Mouse (Mus musculus): ENCODE measurements at regions not wholly inside any gene's neighbourhood (a gene's known extent, or its start where the extent isn't known, plus 50 kb on each side); places are given as distances from the start of the nearest gene placed in this dataset.

DNA sequence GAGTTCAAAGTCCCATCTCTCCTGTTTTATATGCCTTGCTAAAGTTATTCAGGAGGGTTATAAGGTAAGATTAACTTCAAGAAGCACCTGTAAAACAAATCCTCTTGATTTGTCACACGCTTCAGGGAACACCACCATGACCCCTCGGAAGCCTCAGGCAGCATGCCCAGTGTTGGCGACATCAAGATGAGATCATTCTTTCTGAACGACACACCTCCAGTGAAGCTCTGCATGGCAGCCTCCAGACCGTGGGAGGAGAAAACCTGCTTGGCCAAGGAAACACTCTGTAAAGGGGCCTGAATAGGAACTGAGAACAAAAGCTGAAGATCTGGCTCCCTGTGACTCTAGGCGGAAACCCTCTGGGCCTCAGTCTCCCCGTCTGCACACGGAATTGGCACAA, 110.7 kb downstream of the Cdc5l start:
- H3K27me3 ChIP-seq (replicated peaks) = peaks cover 42% of the 10 kb centered on the region
- peaks cover 11% of the 10 kb centered on the region for H3K4me1 ChIP-seq
- H3K36me3 ChIP-seq (replicated peaks; ENCODE audit: low read length) = no peaks in the 10 kb centered on the region
- no peaks in the 10 kb centered on the region for H3K9me3 ChIP-seq
- H3K4me3 ChIP-seq (replicated peaks) = no peak overlapping the region
- TF ChIP-seq FLI1 (IDR thresholded peaks at IDR 0.05; ENCODE audit: low read length) (no peak), GATA1 (IDR thresholded peaks at IDR 0.05; ENCODE audit: borderline replicate concordance, low read length) (no peak)

DNA sequence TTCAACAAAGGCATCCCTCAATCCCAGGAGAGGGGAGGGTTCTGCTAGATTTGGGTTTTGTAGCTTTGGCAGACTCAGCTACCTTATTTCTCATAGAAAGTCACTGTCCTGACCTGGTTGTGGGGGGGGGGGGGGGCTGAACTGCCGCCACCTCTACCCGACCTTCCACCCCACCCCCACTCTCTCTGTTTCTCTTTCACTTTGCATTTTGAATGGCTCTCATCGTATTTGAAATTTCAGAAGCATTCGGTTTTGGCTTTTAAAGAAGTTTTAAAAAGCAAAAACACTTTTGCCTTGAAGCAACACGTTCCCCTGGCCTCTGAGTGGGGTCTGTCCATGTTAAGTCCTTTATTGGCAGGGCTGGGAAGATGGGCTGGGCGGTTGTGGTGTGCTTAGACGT, 113.5 kb downstream of the Cdc5l start:
- Histone ChIP-seq H3K36me3 (replicated peaks; ENCODE audit: low read length) (no peaks in the 10 kb centered on the region), H3K4me3 (replicated peaks) (no peak overlapping the region)

DNA sequence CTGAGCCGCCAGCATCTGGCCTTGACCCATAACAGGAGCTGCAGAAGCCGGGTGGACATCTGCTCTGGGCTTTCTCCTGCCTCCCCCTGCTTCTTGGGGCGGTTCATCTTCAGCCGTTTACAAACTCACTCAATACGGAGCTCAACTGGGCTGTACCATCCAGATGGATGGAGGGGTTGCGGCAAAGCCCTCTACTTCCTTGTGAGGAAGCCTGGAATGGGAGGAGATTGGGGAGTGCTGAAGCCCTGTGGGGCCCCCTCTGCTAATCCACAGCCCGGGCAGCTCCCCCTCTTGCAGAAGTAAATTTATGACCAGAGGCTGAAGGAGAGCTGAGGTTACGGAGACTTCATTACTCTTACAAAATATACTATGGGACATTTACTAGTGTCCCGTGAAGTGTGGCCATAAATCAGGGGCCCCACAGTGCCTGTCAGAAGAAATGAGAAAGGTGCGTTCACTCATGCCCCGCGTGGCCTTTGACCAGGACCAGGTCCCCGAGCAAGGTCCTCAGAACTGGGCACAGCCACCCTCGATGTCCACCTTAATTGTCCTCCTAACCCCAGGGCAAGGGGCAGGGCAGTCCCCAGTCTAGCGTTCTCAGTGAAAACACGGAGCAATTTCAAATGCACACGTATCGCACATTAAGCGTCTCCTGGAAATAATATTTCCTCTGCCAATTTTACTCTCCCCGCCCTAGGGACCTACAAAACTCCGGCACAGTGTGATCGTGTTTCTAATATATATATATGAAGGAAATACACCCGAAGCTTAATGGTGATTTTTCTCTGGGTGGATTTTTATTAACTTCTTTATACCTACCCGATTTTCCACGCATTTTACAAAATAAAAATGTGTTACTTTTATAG, 115.1 kb downstream of the Cdc5l start:
- H3K9me3 ChIP-seq = peaks cover 8% of the 10 kb centered on the region
- peaks cover 7% of the 10 kb centered on the region for H3K4me1 ChIP-seq
- no peaks in the 10 kb centered on the region for H3K36me3 ChIP-seq (replicated peaks; ENCODE audit: low read length)
- TF ChIP-seq GATA1 (IDR thresholded peaks at IDR 0.05; ENCODE audit: borderline replicate concordance, low read length) = no peak
- TF ChIP-seq FLI1 (IDR thresholded peaks at IDR 0.05; ENCODE audit: low read length) = no peak
- H3K4me3 ChIP-seq (replicated peaks) = no peak overlapping the region
- peaks cover 41% of the 10 kb centered on the region for H3K27me3 ChIP-seq (replicated peaks)

More for the DNA sequence above, 113.5 kb downstream of the Cdc5l start:
- Histone ChIP-seq H3K9me3 (no peaks in the 10 kb centered on the region), H3K27me3 (replicated peaks) (peaks cover 44% of the 10 kb centered on the region), H3K4me1 (peaks cover 8% of the 10 kb centered on the region)
- no peak for TF ChIP-seq GATA1 (IDR thresholded peaks at IDR 0.05; ENCODE audit: borderline replicate concordance, low read length)
- TF ChIP-seq FLI1 (IDR thresholded peaks at IDR 0.05; ENCODE audit: low read length) = no peak

DNA sequence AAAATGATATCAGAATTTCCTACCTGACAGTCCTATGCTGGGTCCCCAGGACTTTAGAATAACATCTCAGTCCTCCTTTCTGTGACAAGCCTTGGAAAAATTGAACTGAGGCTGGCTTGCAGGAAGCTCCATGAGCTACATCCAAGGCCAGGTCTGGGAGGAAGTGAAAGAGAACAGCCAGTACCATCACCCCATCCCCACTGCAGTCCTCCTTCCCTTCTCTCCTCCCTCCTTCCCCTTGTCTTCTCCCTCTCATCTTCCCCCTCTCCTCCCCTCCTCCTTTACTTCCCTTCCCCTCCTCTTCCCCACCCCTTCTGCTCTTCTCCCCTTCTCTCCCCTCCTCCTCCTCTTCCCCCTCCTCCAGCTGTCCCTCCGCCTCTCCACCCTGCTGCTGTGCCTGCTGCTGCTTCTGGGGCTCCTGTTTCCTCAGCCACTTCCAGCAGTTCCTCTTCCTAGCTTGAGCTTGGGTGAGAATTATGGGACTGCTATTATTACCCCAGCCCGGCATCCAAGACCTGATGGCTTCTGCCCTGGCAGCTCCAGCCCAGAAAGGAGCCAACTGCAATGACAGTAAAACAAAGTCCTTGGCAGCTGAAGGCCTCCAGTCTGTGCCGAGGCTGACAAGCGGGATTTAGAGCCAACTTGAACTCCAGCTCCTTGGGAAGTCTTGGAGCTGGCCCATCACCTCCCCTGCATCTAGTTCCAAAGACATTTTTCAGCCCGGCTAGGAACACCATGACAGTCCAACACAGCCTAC, 120.8 kb downstream of the Cdc5l start:
- H3K4me1 ChIP-seq = peaks cover 12% of the 10 kb centered on the region
- peaks cover 23% of the 10 kb centered on the region for H3K9me3 ChIP-seq
- H3K36me3 ChIP-seq (replicated peaks; ENCODE audit: low read length) = no peaks in the 10 kb centered on the region
- TF ChIP-seq FLI1 (IDR thresholded peaks at IDR 0.05; ENCODE audit: low read length) = no peak
- no peak for TF ChIP-seq GATA1 (IDR thresholded peaks at IDR 0.05; ENCODE audit: borderline replicate concordance, low read length)
- peaks cover 33% of the 10 kb centered on the region for H3K27me3 ChIP-seq (replicated peaks)
- peak overlapping the region; percentile 23 for H3K4me3 ChIP-seq (replicated peaks)

DNA sequence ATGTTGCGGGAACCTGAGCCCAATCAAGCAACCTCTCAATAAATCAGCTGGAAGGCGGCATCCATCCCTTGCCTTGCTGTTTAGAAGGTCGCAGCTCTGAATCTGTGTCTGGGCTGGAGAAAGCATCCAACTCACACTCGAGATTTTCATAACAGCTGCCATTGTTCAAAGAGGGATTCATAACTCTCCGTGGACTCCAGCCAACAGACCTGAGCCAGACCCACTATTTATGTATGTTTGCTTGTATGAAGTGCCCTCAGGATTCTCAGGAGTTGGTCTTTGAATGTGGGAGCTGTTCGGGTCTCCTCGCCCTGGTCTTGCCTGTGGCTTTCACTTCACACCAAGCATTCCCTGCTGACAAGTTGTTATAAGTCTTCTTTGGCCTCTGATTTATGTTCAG, 127.0 kb downstream of the Cdc5l start:
- H3K36me3 ChIP-seq (replicated peaks; ENCODE audit: low read length) = no peaks in the 10 kb centered on the region
- peaks cover 15% of the 10 kb centered on the region for H3K9me3 ChIP-seq
- H3K4me3 ChIP-seq (replicated peaks) = no peak overlapping the region
- H3K4me1 ChIP-seq = no peaks in the 10 kb centered on the region
- H3K27me3 ChIP-seq (replicated peaks) = peaks cover 45% of the 10 kb centered on the region
- no peak for TF ChIP-seq GATA1 (IDR thresholded peaks at IDR 0.05; ENCODE audit: borderline replicate concordance, low read length)
- TF ChIP-seq FLI1 (IDR thresholded peaks at IDR 0.05; ENCODE audit: low read length) = no peak

DNA sequence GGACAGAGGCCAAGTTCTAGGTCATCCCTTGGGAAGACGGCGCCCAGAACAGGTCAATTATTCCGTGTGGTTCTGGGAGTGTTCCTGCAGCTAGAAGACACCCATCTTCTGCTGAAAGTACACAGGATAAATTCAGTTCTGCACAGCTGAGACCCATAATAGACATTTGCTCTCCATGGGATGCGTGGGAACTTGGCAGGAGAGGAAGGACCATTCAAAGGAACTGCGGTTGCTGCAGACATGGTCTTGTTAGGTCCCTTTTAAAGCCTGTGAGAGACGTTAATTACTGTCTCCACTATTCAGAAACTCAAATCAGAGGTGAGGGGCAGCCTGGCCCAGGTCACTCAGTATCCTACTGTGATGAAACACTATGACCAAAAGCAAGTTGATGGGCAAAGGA, 130.4 kb downstream of the Cdc5l start:
- peaks cover 4% of the 10 kb centered on the region; the same call in 1 of the 2 replicates for H3K9me3 ChIP-seq
- TF ChIP-seq GATA1 (IDR thresholded peaks at IDR 0.05; ENCODE audit: borderline replicate concordance, low read length) = no peak
- TF ChIP-seq FLI1 (IDR thresholded peaks at IDR 0.05; ENCODE audit: low read length) = no peak

DNA sequence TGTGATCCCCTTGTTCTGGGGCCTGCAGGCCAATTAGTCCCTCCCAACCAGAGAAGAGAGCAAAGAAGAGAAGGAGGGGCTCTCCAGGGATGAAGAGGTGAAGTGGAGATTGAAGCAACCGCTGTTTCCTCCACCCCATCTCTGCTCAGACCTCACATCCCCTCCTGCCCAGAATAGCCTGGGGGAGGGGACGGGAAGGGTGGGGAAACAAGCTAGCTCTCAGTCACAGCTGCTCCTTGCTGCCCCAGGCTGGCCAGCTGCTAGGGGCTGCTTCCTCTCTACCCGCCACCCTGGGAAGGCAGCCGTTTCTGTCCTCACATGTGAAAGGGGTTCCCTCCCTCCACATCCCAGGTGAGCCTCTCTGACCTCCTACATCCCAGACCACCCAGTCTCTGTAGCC, 135.2 kb downstream of the Cdc5l start:
- no peak for TF ChIP-seq GATA1 (IDR thresholded peaks at IDR 0.05; ENCODE audit: borderline replicate concordance, low read length)
- TF ChIP-seq FLI1 (IDR thresholded peaks at IDR 0.05; ENCODE audit: low read length) = no peak
- Histone ChIP-seq H3K9me3 (peaks cover 15% of the 10 kb centered on the region), H3K36me3 (replicated peaks; ENCODE audit: low read length) (no peaks in the 10 kb centered on the region), H3K27me3 (replicated peaks) (peaks cover 35% of the 10 kb centered on the region), H3K4me1 (peaks cover 13% of the 10 kb centered on the region), H3K4me3 (replicated peaks) (peak overlapping the region; percentile 28)

More for the DNA sequence above, 130.4 kb downstream of the Cdc5l start:
- Histone ChIP-seq H3K36me3 (replicated peaks; ENCODE audit: low read length) (no peaks in the 10 kb centered on the region), H3K4me3 (replicated peaks) (no peak overlapping the region), H3K4me1 (peaks cover 7% of the 10 kb centered on the region), H3K27me3 (replicated peaks) (peaks cover 44% of the 10 kb centered on the region)

DNA sequence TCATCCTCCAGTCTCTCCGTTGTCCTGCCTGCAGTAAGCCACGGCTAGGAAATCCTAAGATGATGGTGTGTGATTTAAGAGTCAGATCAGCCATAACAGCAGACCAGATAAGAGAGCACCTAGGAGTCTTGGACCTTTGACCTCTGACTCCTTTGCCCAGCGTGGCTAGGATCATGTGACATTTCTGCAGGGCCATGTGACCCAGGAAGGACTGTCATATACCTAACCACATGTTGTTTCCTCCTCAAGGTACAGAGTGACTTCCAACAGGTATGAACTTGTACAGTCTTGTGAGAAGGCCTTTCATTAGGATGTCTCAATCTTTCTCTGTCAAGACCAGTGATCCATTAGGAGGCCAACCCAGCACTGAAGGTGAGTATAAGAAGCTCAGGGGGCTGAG, 135.7 kb downstream of the Cdc5l start:
- peaks cover 33% of the 10 kb centered on the region for H3K27me3 ChIP-seq (replicated peaks)
- H3K4me3 ChIP-seq (replicated peaks) = no peak overlapping the region
- no peaks in the 10 kb centered on the region for H3K36me3 ChIP-seq (replicated peaks; ENCODE audit: low read length)
- H3K9me3 ChIP-seq = peaks cover 15% of the 10 kb centered on the region
- H3K4me1 ChIP-seq = peaks cover 13% of the 10 kb centered on the region
- TF ChIP-seq FLI1 (IDR thresholded peaks at IDR 0.05; ENCODE audit: low read length) (no peak), GATA1 (IDR thresholded peaks at IDR 0.05; ENCODE audit: borderline replicate concordance, low read length) (no peak)

DNA sequence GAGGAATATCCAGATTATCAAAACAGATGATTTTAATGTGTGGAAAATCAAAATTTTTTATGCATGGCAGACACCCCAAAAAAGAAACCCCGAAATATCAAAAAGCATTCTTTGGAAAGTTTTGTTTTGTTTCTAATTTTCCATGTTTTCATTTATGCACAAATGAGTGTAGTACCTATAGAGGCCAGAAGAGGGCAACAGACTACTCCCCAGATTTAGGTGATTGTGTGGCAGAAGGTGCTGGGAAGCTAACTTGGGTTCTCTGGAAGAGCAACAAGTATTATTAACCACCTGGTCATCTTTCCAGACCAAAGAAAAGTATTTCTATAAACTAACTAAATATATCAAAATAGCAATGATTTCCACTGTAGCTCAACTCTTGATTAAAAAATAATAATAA, 137.2 kb downstream of the Cdc5l start:
- H3K4me3 ChIP-seq (replicated peaks) = no peak overlapping the region
- peaks cover 30% of the 10 kb centered on the region for H3K27me3 ChIP-seq (replicated peaks)
- peaks cover 15% of the 10 kb centered on the region for H3K9me3 ChIP-seq
- H3K36me3 ChIP-seq (replicated peaks; ENCODE audit: low read length) = no peaks in the 10 kb centered on the region
- peaks cover 13% of the 10 kb centered on the region for H3K4me1 ChIP-seq
- TF ChIP-seq GATA1 (IDR thresholded peaks at IDR 0.05; ENCODE audit: borderline replicate concordance, low read length) = no peak
- TF ChIP-seq FLI1 (IDR thresholded peaks at IDR 0.05; ENCODE audit: low read length) = no peak

DNA sequence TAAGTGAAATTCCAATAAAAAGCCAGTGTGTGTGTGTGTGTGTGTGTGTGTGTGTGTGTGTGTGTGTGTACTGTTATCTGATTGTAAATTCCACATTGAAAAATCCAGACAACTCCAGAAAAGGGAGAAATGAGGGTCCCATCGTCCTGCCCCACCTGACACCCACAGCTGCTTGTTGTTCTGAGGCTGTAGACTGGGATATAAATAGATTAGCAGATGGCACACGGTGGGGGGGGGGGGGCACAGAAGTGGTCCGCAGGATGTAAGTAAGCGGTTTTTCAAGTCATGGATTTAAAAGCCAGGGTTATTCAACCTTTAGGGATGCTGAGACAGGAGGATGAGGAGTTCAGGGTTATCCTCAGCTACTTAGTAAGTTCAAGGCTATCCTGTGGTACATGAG, 138.7 kb downstream of the Cdc5l start:
- TF ChIP-seq GATA1 (IDR thresholded peaks at IDR 0.05; ENCODE audit: borderline replicate concordance, low read length) (no peak), FLI1 (IDR thresholded peaks at IDR 0.05; ENCODE audit: low read length) (no peak)

More for the DNA sequence above, 138.7 kb downstream of the Cdc5l start:
- peaks cover 13% of the 10 kb centered on the region for H3K4me1 ChIP-seq
- H3K27me3 ChIP-seq (replicated peaks) = peaks cover 28% of the 10 kb centered on the region
- H3K4me3 ChIP-seq (replicated peaks) = no peak overlapping the region
- H3K36me3 ChIP-seq (replicated peaks; ENCODE audit: low read length) = no peaks in the 10 kb centered on the region
- peaks cover 11% of the 10 kb centered on the region for H3K9me3 ChIP-seq

All from megakaryocyte, embryonic 14.5 days (primary cell).